Mouse (Mus musculus) G1E (cell line): ENCODE results near the gene Zfp385a.

Experiments
- CTCF ChIP-seq: IDR thresholded peaks from 2 replicates; pipeline ENCODE4 v1.5.1; 2012; ENCODE audit warnings: low read depth, low read length, inconsistent platforms, mixed read lengths
- GATA1 ChIP-seq: IDR thresholded peaks from 2 replicates; pipeline ENCODE4 v1.6.1; 2012; ENCODE audit warnings: borderline replicate concordance, low read length, inconsistent platforms, mixed read lengths
- POLR2AphosphoS5 ChIP-seq: IDR thresholded peaks from 2 replicates; pipeline ENCODE4 v1.6.1; 2012; ENCODE audit warnings: low read depth, low read length, inconsistent platforms; ENCODE audit not compliant: insufficient replicate concordance
- TAL1 ChIP-seq: conservative IDR thresholded peaks from 2 replicates; pipeline ENCODE4 v1.6.1; 2012; ENCODE audit warnings: low read depth, low read length, inconsistent platforms, mixed read lengths

- TF ChIP-seq POLR2AphosphoS5 (no peak), CTCF (no peak), TAL1 (no peak), GATA1 (no peak)
Observed at GRCm38 (mm10) chr15:103341547-103341946, 1.7 kb upstream of the Zfp385a start.
